Comparison of ENCODE assay signal across 8 mouse cellular contexts in genomic region chr11:77492311-77492871, GRCm38 (mm10). TPM values are rescaled to one million over a fixed set of nuclear protein-coding genes. Genes with fewer than 3 reads are reported as not detected.
DNase-seq lines count a peak whose midpoint lies in the region; ATAC-seq and TF ChIP-seq lines count a peak whose summit lies in the region.

No protein-coding gene starts in this region.

- peaks cover 4% of the 10 kb centered on the region; the same call in 1 of the 2 replicates for H3K36me3 ChIP-seq in erythroblast, embryonic 14.5 days (ENCODE audit: control insufficient read depth)
- peaks cover 1% of the 10 kb centered on the region for H3K36me3 ChIP-seq in testis, adult 2 months (ENCODE audit: control insufficient read depth, insufficient read depth, low read length)
- no peaks in the 10 kb centered on the region for H3K36me3 ChIP-seq in hindbrain, embryonic 13.5 days
- H3K36me3 ChIP-seq in liver, embryonic 14.5 days (replicated peaks; ENCODE audit: control insufficient read depth, insufficient read depth, low read depth) = no peaks in the 10 kb centered on the region
- H3K36me3 ChIP-seq in stomach, embryonic 16.5 days (ENCODE audit: control insufficient read depth, insufficient read depth, low read length) = no peaks in the 10 kb centered on the region

- TF ChIP-seq EP300 in liver, embryonic 14.5 days (IDR thresholded peaks at IDR 0.05; ENCODE audit: low read depth) = no peak

- H3K4me1 ChIP-seq in erythroblast, embryonic 14.5 days (ENCODE audit: control insufficient read depth) = peaks cover 73% of the 10 kb centered on the region
- H3K4me1 ChIP-seq in testis, adult 2 months (ENCODE audit: control insufficient read depth, insufficient read depth, low read length) = peaks cover 47% of the 10 kb centered on the region
- H3K4me1 ChIP-seq in hindbrain, embryonic 13.5 days (replicated peaks) = peaks cover 82% of the 10 kb centered on the region
- H3K4me1 ChIP-seq in liver, embryonic 14.5 days (replicated peaks; ENCODE audit: control insufficient read depth in 2 of 2, insufficient read depth in 2 of 2, low read length in 1 of 2) = peaks cover 7 to 32% of the 10 kb centered on the region in 2 experiments; a peak in 3 of 4 replicates
- peaks cover 59% of the 10 kb centered on the region for H3K4me1 ChIP-seq in stomach, embryonic 16.5 days (ENCODE audit: control insufficient read depth, insufficient read depth, low read length)

- no peak for TF ChIP-seq CTCF in testis, adult 2 months (IDR thresholded peaks at IDR 0.05; ENCODE audit: control insufficient read depth, insufficient read depth, insufficient replicate concordance, low read depth, low read length)
- TF ChIP-seq CTCF in liver, embryonic 14.5 days (IDR thresholded peaks at IDR 0.05; ENCODE audit: low read depth) = no peak

- peak overlapping the region; percentile 72 for H3K9ac ChIP-seq in hindbrain, embryonic 13.5 days
- peak overlapping the region; percentile 71 for H3K9ac ChIP-seq in liver, embryonic 14.5 days (replicated peaks)
- peak overlapping the region; percentile 96 for H3K9ac ChIP-seq in stomach, embryonic 16.5 days (ENCODE audit: low read length)

- peak overlapping the region; percentile 74 for H3K4me2 ChIP-seq in hindbrain, embryonic 13.5 days
- peak overlapping the region; percentile 82 for H3K4me2 ChIP-seq in liver, embryonic 14.5 days (ENCODE audit: low read depth)
- H3K4me2 ChIP-seq in stomach, embryonic 16.5 days (ENCODE audit: low read depth, low read length) = peak overlapping the region; percentile 89

- H3K4me3 ChIP-seq in erythroblast, embryonic 14.5 days (replicated peaks) = peak overlapping the region; percentile 65
- H3K4me3 ChIP-seq in testis, adult 2 months (ENCODE audit: control insufficient read depth, low read depth, low read length) = peak overlapping the region; percentile 93
- H3K4me3 ChIP-seq in hindbrain, embryonic 13.5 days = peak overlapping the region; percentile 96
- H3K4me3 ChIP-seq in liver, embryonic 14.5 days (ENCODE audit: insufficient read depth in 1 of 2, low read depth in 2 of 2, low read length in 2 of 2) = peak overlapping the region; percentile 62 to 82
- peak overlapping the region; percentile 79 for H3K4me3 ChIP-seq in stomach, embryonic 16.5 days (replicated peaks; ENCODE audit: low read length)

- WGBS in hindbrain, embryonic 13.5 days = under 1% methylated on average over 18 of the region's 18 CpGs
- WGBS in liver, embryonic 14.5 days (ENCODE audit: insufficient replicate concordance) = 0% methylated on average over 17 of the region's 18 CpGs
- WGBS in stomach, embryonic 16.5 days = under 1% methylated on average over 18 of the region's 18 CpGs

- H3K9me3 ChIP-seq in erythroblast, embryonic 14.5 days (ENCODE audit: control insufficient read depth, low read length) = peaks cover 2% of the 10 kb centered on the region; the same call in 1 of the 2 replicates
- H3K9me3 ChIP-seq in hindbrain, embryonic 13.5 days = no peaks in the 10 kb centered on the region
- H3K9me3 ChIP-seq in liver, embryonic 14.5 days (ENCODE audit: control insufficient read depth, low read length) = no peaks in the 10 kb centered on the region
- H3K9me3 ChIP-seq in stomach, embryonic 16.5 days (replicated peaks; ENCODE audit: control insufficient read depth, low read length) = no peaks in the 10 kb centered on the region

- peaks cover 50% of the 10 kb centered on the region for H3K27me3 ChIP-seq in erythroblast, embryonic 14.5 days (ENCODE audit: control insufficient read depth)
- H3K27me3 ChIP-seq in testis, adult 2 months (ENCODE audit: control insufficient read depth, insufficient read depth, low read length) = peaks cover 3% of the 10 kb centered on the region; the same call in 1 of the 2 replicates
- H3K27me3 ChIP-seq in hindbrain, embryonic 13.5 days = no peaks in the 10 kb centered on the region
- peaks cover 25% of the 10 kb centered on the region for H3K27me3 ChIP-seq in liver, embryonic 14.5 days (ENCODE audit: control insufficient read depth, insufficient read depth, low read length)
- no peaks in the 10 kb centered on the region for H3K27me3 ChIP-seq in stomach, embryonic 16.5 days (ENCODE audit: control insufficient read depth, insufficient read depth, low read length)

- ATAC-seq in erythroblast, adult 5-6 weeks (replicated peaks; ENCODE audit: low FRiP score, poor library complexity, severe bottlenecking) = no peak
- no peak for ATAC-seq in hindbrain, embryonic 13.5 days (ENCODE audit: low FRiP score)
- ATAC-seq in liver, embryonic 14.5 days (ENCODE audit: insufficient read depth) = peak; percentile 3; the same call in 1 of the 2 replicates
- no peak for ATAC-seq in stomach, embryonic 16.5 days (ENCODE audit: insufficient read depth, low FRiP score)

- TF ChIP-seq POLR2A in testis, adult 2 months (IDR thresholded peaks at IDR 0.05; ENCODE audit: control insufficient read depth, low read depth, low read length) = no peak

- no peak for DNase-seq in testis, postnatal 14 days (ENCODE audit: low spot score)
- DNase-seq in liver, embryonic 14.5 days (ENCODE audit: low read depth in 3 of 3, low spot score in 3 of 3) = no peak
- DNase-seq in gastrocnemius, postnatal 10 days = no peak

- no peak overlapping the region for H3K27ac ChIP-seq in testis, adult 2 months (ENCODE audit: control insufficient read depth, insufficient read depth, low read depth, low read length)
- peak overlapping the region; percentile 95 for H3K27ac ChIP-seq in hindbrain, embryonic 13.5 days
- peak overlapping the region; percentile 12 for H3K27ac ChIP-seq in liver, embryonic 14.5 days
- H3K27ac ChIP-seq in stomach, embryonic 16.5 days (ENCODE audit: low read length) = peak overlapping the region; percentile 89

RNA-seq across cellular contexts. Expression of gene Git1, which starts 1.0 kb away (rescaled TPM):
- 4.5 and 4.9 TPM in 2 replicates for polyA plus RNA-seq in erythroblast, embryonic 14.5 days (2012)
- total RNA-seq in erythroblast, adult 5-6 weeks (2015; ENCODE audit: low replicate concordance) = 9.2 and 11.5 TPM in 2 replicates
- 4.4 and 5.6 TPM in 2 replicates for total RNA-seq in erythroblast, adult 5-6 weeks (2017; ENCODE audit: low replicate concordance)
- 566 and 585 TPM in 2 replicates for polyA plus RNA-seq in testis, adult 2 months (2012; rRNA removed)
- 14.3 and 15.1 TPM in 2 replicates for polyA plus RNA-seq in hindbrain, embryonic 13.5 days (2015; fragmentation: Nextera tagmentation; extraction: Ambion mirVana)
- 6.3 and 7.3 TPM in 2 replicates for polyA plus RNA-seq in liver, embryonic 14.5 days (2012; rRNA removed)
- polyA plus RNA-seq in liver, embryonic 14.5 days (2014; fragmentation: Nextera tagmentation; extraction: Ambion mirVana) = 2.2 TPM in 2 replicates
- polyA plus RNA-seq in stomach, embryonic 16.5 days (2015; fragmentation: Nextera tagmentation; extraction: Ambion mirVana) = 7.9 and 9.1 TPM in 2 replicates
- total RNA-seq in gastrocnemius, postnatal 10 days (2021) = 10 to 100 TPM; 31.5 to 39.9 TPM

RNA-seq across cellular contexts. Expression of gene Ankrd13b, which starts 2.9 kb away (rescaled TPM):
- polyA plus RNA-seq in erythroblast, embryonic 14.5 days (2012) = 0.09 and 0.19 TPM in 2 replicates
- total RNA-seq in erythroblast, adult 5-6 weeks (2015; ENCODE audit: low replicate concordance) = 0.77 TPM in 1 of 2 replicates, not detected in the other
- 4.1 TPM in 1 of 2 replicates, not detected in the other for total RNA-seq in erythroblast, adult 5-6 weeks (2017; ENCODE audit: low replicate concordance)
- 2.9 and 3.6 TPM in 2 replicates for polyA plus RNA-seq in testis, adult 2 months (2012; rRNA removed)
- polyA plus RNA-seq in hindbrain, embryonic 13.5 days (2015; fragmentation: Nextera tagmentation; extraction: Ambion mirVana) = 29.4 and 31.0 TPM in 2 replicates
- polyA plus RNA-seq in liver, embryonic 14.5 days (2012; rRNA removed) = 4.1 and 4.8 TPM in 2 replicates
- polyA plus RNA-seq in liver, embryonic 14.5 days (2014; fragmentation: Nextera tagmentation; extraction: Ambion mirVana) = 0.67 and 1.00 TPM in 2 replicates
- 2.4 and 2.8 TPM in 2 replicates for polyA plus RNA-seq in stomach, embryonic 16.5 days (2015; fragmentation: Nextera tagmentation; extraction: Ambion mirVana)
- 1 to 10 TPM; 7.2 to 9.3 TPM for total RNA-seq in gastrocnemius, postnatal 10 days (2021)

RNA-seq across cellular contexts. Expression of gene Abhd15, which starts 22.5 kb away (rescaled TPM):
- 0.01 TPM in 2 replicates for polyA plus RNA-seq in erythroblast, embryonic 14.5 days (2012)
- 2.9 TPM in 1 of 2 replicates, not detected in the other for total RNA-seq in erythroblast, adult 5-6 weeks (2015; ENCODE audit: low replicate concordance)
- total RNA-seq in erythroblast, adult 5-6 weeks (2017; ENCODE audit: low replicate concordance) = 0.14 and 2.5 TPM in 2 replicates
- polyA plus RNA-seq in testis, adult 2 months (2012; rRNA removed) = 0.17 and 0.28 TPM in 2 replicates
- polyA plus RNA-seq in hindbrain, embryonic 13.5 days (2015; fragmentation: Nextera tagmentation; extraction: Ambion mirVana) = 1.9 and 3.3 TPM in 2 replicates
- 0.76 and 1.1 TPM in 2 replicates for polyA plus RNA-seq in liver, embryonic 14.5 days (2012; rRNA removed)
- polyA plus RNA-seq in liver, embryonic 14.5 days (2014; fragmentation: Nextera tagmentation; extraction: Ambion mirVana) = 2.3 and 2.7 TPM in 2 replicates
- polyA plus RNA-seq in stomach, embryonic 16.5 days (2015; fragmentation: Nextera tagmentation; extraction: Ambion mirVana) = 3.2 and 4.2 TPM in 2 replicates
- total RNA-seq in gastrocnemius, postnatal 10 days (2021) = under 1 TPM; 0.70 to 0.81 TPM

RNA-seq across cellular contexts. Expression of gene Trp53i13, which starts 23.4 kb away (rescaled TPM):
- 1.3 and 2.4 TPM in 2 replicates for polyA plus RNA-seq in erythroblast, embryonic 14.5 days (2012)
- not detected in 2 replicates for total RNA-seq in erythroblast, adult 5-6 weeks (2015; ENCODE audit: low replicate concordance)
- not detected in 2 replicates for total RNA-seq in erythroblast, adult 5-6 weeks (2017; ENCODE audit: low replicate concordance)
- polyA plus RNA-seq in testis, adult 2 months (2012; rRNA removed) = 46.7 and 54.1 TPM in 2 replicates
- 14.9 and 15.5 TPM in 2 replicates for polyA plus RNA-seq in hindbrain, embryonic 13.5 days (2015; fragmentation: Nextera tagmentation; extraction: Ambion mirVana)
- 2.8 and 3.3 TPM in 2 replicates for polyA plus RNA-seq in liver, embryonic 14.5 days (2012; rRNA removed)
- polyA plus RNA-seq in liver, embryonic 14.5 days (2014; fragmentation: Nextera tagmentation; extraction: Ambion mirVana) = 3.5 and 4.2 TPM in 2 replicates
- polyA plus RNA-seq in stomach, embryonic 16.5 days (2015; fragmentation: Nextera tagmentation; extraction: Ambion mirVana) = 25.1 and 25.5 TPM in 2 replicates
- total RNA-seq in gastrocnemius, postnatal 10 days (2021) = 10 to 100 TPM in 1 of 2 experiments, 1 to 10 TPM in 1; 7.7 to 10.0 TPM

RNA-seq across cellular contexts. Expression of gene Gm10392, which starts 26.6 kb away (rescaled TPM):
- not detected in 2 replicates for polyA plus RNA-seq in erythroblast, embryonic 14.5 days (2012)
- total RNA-seq in erythroblast, adult 5-6 weeks (2015; ENCODE audit: low replicate concordance) = not detected in 2 replicates
- 0.09 TPM in 1 of 2 replicates, not detected in the other for total RNA-seq in erythroblast, adult 5-6 weeks (2017; ENCODE audit: low replicate concordance)
- polyA plus RNA-seq in testis, adult 2 months (2012; rRNA removed) = not detected in 2 replicates
- not detected in 2 replicates for polyA plus RNA-seq in hindbrain, embryonic 13.5 days (2015; fragmentation: Nextera tagmentation; extraction: Ambion mirVana)
- polyA plus RNA-seq in liver, embryonic 14.5 days (2012; rRNA removed) = not detected in 2 replicates
- polyA plus RNA-seq in liver, embryonic 14.5 days (2014; fragmentation: Nextera tagmentation; extraction: Ambion mirVana) = not detected in 2 replicates
- 0.17 TPM in 1 of 2 replicates, not detected in the other for polyA plus RNA-seq in stomach, embryonic 16.5 days (2015; fragmentation: Nextera tagmentation; extraction: Ambion mirVana)
- not detected for total RNA-seq in gastrocnemius, postnatal 10 days (2021)

Comparison
In these comparisons a context has a peak if more than half of its experiments do, and no peak if none do; other contexts are left out.
1. RNA of gene Git1, which starts 1.0 kb away (polyA plus RNA-seq): 566 to 585 TPM in testis, adult 2 months; 14.3 to 15.1 TPM in hindbrain, embryonic 13.5 days, 7.9 to 9.1 TPM in stomach, embryonic 16.5 days, 2.2 to 7.3 TPM in liver, embryonic 14.5 days and 4.5 to 4.9 TPM in erythroblast, embryonic 14.5 days; every median in the first group is over 10 times any median in the second.
2. Peak in every context shown above with its lines, with median percentiles within 50 percentile points of each other: H3K4me3 ChIP-seq, H3K4me2 ChIP-seq and H3K9ac ChIP-seq.